Mouse (Mus musculus): ENCODE data around the gene Rgs10. TPM values are rescaled to one million over a fixed set of nuclear protein-coding genes. Genes with fewer than 3 reads are reported as not detected.
A peak's percentile ranks its signal among the peaks of the same experiment; 100 is the strongest.

Rgs10 gene
- polyA plus RNA-seq, 1 experiment from 2014 or later = 35.1 TPM

- no peak for ATAC-seq (ENCODE audit: borderline replicate concordance, extremely low read depth, low FRiP score, low TSS enrichment)
- peak overlapping the region; percentile 54 for H3K27ac ChIP-seq
- WGBS = 83% methylated on average over 6 of the region's 6 CpGs
- H3K36me3 ChIP-seq = peaks cover 9% of the 10 kb centered on the region
- no peak overlapping the region for H3K4me2 ChIP-seq
- no peaks in the 10 kb centered on the region for H3K9me3 ChIP-seq
- no peaks in the 10 kb centered on the region for H3K27me3 ChIP-seq
- H3K4me1 ChIP-seq = peaks cover 49% of the 10 kb centered on the region
- H3K4me3 ChIP-seq = no peak overlapping the region
- no peak overlapping the region for H3K9ac ChIP-seq
Measured at GRCm38 (mm10) chr7:128368828-128369227, 49.7 kb downstream of the Rgs10 start.

DNA sequence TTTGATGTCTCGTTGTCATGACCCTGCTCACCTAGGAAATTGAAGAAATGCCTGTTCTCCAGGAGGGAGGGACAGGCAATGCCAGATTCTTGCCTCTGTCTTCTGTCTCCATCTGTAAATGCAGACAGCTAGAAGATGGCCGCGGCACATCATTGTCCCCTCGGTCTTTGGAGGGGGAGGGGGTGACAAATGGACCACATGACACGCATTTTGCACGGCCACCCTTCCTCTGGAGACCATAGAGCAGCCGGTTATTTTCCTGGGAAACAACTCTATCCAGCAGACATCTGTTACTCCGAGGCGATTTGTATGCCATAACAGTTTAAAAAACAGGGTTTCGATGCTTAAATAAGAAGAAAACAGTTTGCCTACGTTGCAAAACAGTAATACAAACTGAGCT, 51.9 kb downstream of the Rgs10 start:
- Histone ChIP-seq H3K9ac (no peak overlapping the region), H3K27me3 (no peaks in the 10 kb centered on the region), H3K9me3 (no peaks in the 10 kb centered on the region), H3K4me1 (peaks cover 49% of the 10 kb centered on the region), H3K27ac (peak overlapping the region; percentile 56), H3K4me2 (0 out of 2 replicates have a peak overlapping the region, but pooled peaks have one; percentile 8), H3K4me3 (no peak overlapping the region), H3K36me3 (no peaks in the 10 kb centered on the region)
- peak; percentile 63 for ATAC-seq (ENCODE audit: borderline replicate concordance, extremely low read depth, low FRiP score, low TSS enrichment)
- 38% methylated on average over 11 of the region's 11 CpGs for WGBS

GRCm38 (mm10) chr7:128365096-128365715, 53.4 kb downstream of the Rgs10 start:
- 40% methylated on average over 4 of the region's 4 CpGs for WGBS
- no peaks in the 10 kb centered on the region for H3K36me3 ChIP-seq
- no peak overlapping the region for H3K4me3 ChIP-seq
- no peaks in the 10 kb centered on the region for H3K9me3 ChIP-seq
- H3K27ac ChIP-seq = no peak overlapping the region
- peaks cover 49% of the 10 kb centered on the region for H3K4me1 ChIP-seq
- no peak overlapping the region for H3K4me2 ChIP-seq
- no peak for ATAC-seq (ENCODE audit: borderline replicate concordance, extremely low read depth, low FRiP score, low TSS enrichment)
- no peak overlapping the region for H3K9ac ChIP-seq
- H3K27me3 ChIP-seq = no peaks in the 10 kb centered on the region

DNA sequence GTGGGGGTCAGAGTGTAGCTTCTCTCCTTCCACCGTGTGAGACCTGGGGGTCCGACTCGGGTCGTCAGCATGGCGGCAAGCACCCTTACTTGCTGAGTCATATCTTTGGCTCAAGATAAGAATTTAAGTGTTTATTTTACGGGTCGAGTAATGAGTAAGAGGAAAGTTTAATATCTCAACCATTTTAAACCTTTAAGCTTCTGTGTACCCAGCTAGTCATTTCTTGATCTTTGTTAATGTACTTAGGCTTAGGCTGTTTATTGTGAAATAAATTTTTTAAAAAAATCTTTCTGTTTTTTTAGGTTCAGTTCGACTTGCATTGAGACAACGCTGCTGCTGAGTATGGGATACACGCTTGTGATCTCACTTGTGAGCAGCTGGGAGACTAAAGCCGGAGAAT, 54.0 kb downstream of the Rgs10 start:
- Histone ChIP-seq H3K36me3 (no peaks in the 10 kb centered on the region), H3K9ac (no peak overlapping the region), H3K4me3 (no peak overlapping the region), H3K27ac (peak overlapping the region; percentile 12; the same call in 1 of the 2 replicates), H3K4me2 (no peak overlapping the region), H3K27me3 (no peaks in the 10 kb centered on the region), H3K9me3 (no peaks in the 10 kb centered on the region), H3K4me1 (peaks cover 49% of the 10 kb centered on the region)
- WGBS = 39% methylated on average over 11 of the region's 11 CpGs
- no peak for ATAC-seq (ENCODE audit: borderline replicate concordance, extremely low read depth, low FRiP score, low TSS enrichment)

GRCm38 (mm10) chr7:128363806-128364205, 54.8 kb downstream of the Rgs10 start:
- no peak overlapping the region for H3K9ac ChIP-seq
- 57% methylated on average over 10 of the region's 10 CpGs for WGBS
- H3K27ac ChIP-seq = no peak overlapping the region
- no peak for ATAC-seq (ENCODE audit: borderline replicate concordance, extremely low read depth, low FRiP score, low TSS enrichment)
- H3K9me3 ChIP-seq = no peaks in the 10 kb centered on the region
- H3K27me3 ChIP-seq = no peaks in the 10 kb centered on the region
- H3K4me1 ChIP-seq = peaks cover 43% of the 10 kb centered on the region
- no peak overlapping the region for H3K4me3 ChIP-seq
- no peak overlapping the region for H3K4me2 ChIP-seq
- no peaks in the 10 kb centered on the region for H3K36me3 ChIP-seq

- no peaks in the 10 kb centered on the region for H3K36me3 ChIP-seq
- 61% methylated on average over 4 of the region's 4 CpGs for WGBS
- peaks cover 36% of the 10 kb centered on the region for H3K4me1 ChIP-seq
- no peak overlapping the region for H3K4me2 ChIP-seq
- H3K9me3 ChIP-seq = no peaks in the 10 kb centered on the region
- H3K27me3 ChIP-seq = no peaks in the 10 kb centered on the region
- no peak overlapping the region for H3K4me3 ChIP-seq
- no peak for ATAC-seq (ENCODE audit: borderline replicate concordance, extremely low read depth, low FRiP score, low TSS enrichment)
- 0 out of 2 replicates have a peak overlapping the region, but pooled peaks have one; percentile 5 for H3K27ac ChIP-seq
- no peak overlapping the region for H3K9ac ChIP-seq
Measured at GRCm38 (mm10) chr7:128362916-128363315, 55.6 kb downstream of the Rgs10 start.

DNA sequence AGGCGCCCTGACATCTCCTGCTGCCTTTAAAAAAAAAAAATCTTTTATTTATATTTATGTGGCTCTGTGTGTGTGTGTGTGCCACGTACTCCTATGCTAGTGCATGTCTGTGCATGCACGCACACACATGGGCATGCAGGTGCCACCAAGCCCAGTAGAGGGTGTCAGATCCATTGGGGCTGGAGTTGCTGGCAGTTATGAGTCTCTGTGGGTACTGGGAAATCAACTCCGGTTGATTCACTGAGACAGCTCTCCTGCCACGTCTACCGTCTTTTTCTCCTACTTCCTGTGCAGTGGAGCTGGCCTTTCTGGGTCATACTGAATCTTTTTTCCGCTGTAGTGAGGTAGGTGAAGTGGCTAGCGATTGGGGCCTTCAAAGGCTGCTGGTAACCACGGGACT, 58.8 kb downstream of the Rgs10 start:
- H3K9ac ChIP-seq = no peak overlapping the region
- WGBS = 66% methylated on average over 9 of the region's 9 CpGs
- no peak for ATAC-seq (ENCODE audit: borderline replicate concordance, extremely low read depth, low FRiP score, low TSS enrichment)
- no peaks in the 10 kb centered on the region for H3K9me3 ChIP-seq
- H3K36me3 ChIP-seq = no peaks in the 10 kb centered on the region
- no peak overlapping the region for H3K27ac ChIP-seq
- no peaks in the 10 kb centered on the region for H3K27me3 ChIP-seq
- peaks cover 14% of the 10 kb centered on the region for H3K4me1 ChIP-seq
- H3K4me3 ChIP-seq = no peak overlapping the region
- H3K4me2 ChIP-seq = no peak overlapping the region

GRCm38 (mm10) chr7:128359164-128359563, 59.4 kb downstream of the Rgs10 start:
- Histone ChIP-seq H3K36me3 (no peaks in the 10 kb centered on the region), H3K9ac (no peak overlapping the region), H3K4me2 (no peak overlapping the region), H3K4me1 (peaks cover 10% of the 10 kb centered on the region; the same call in 1 of the 2 replicates), H3K9me3 (no peaks in the 10 kb centered on the region), H3K27ac (no peak overlapping the region), H3K4me3 (no peak overlapping the region), H3K27me3 (no peaks in the 10 kb centered on the region)
- WGBS = 57% methylated on average over 7 of the region's 7 CpGs
- ATAC-seq (ENCODE audit: borderline replicate concordance, extremely low read depth, low FRiP score, low TSS enrichment) = no peak

DNA sequence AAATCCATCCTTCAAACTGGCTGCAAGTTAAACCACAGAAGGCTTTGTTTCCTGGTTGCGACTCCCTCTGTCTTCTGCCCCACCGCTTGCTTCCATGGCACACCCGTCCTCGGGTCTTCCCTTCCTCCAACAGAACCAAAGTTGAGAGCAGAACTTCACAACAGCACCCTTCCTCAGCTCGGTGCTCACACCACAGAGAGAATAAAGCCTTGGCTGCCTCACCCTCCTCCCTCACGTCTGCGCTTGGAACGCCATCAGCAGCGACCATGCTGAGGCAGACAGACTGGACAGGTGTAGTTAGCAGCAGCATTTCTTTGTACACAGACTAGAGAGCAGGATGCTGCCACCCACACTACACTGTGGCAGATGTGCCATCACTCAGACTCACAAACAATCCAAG, 59.8 kb downstream of the Rgs10 start:
- Histone ChIP-seq H3K4me3 (no peak overlapping the region), H3K4me1 (peaks cover 9% of the 10 kb centered on the region; the same call in 1 of the 2 replicates), H3K9me3 (no peaks in the 10 kb centered on the region), H3K9ac (no peak overlapping the region), H3K36me3 (no peaks in the 10 kb centered on the region), H3K27ac (no peak overlapping the region), H3K27me3 (no peaks in the 10 kb centered on the region), H3K4me2 (no peak overlapping the region)
- no peak for ATAC-seq (ENCODE audit: borderline replicate concordance, extremely low read depth, low FRiP score, low TSS enrichment)
- 76% methylated on average over 9 of the region's 9 CpGs for WGBS

GRCm38 (mm10) chr7:128356868-128357755, 61.4 kb downstream of the Rgs10 start:
- WGBS = 62% methylated on average over 9 of the region's 9 CpGs
- ATAC-seq (ENCODE audit: borderline replicate concordance, extremely low read depth, low FRiP score, low TSS enrichment) = peak; percentile 46
- H3K9ac ChIP-seq = no peak overlapping the region

DNA sequence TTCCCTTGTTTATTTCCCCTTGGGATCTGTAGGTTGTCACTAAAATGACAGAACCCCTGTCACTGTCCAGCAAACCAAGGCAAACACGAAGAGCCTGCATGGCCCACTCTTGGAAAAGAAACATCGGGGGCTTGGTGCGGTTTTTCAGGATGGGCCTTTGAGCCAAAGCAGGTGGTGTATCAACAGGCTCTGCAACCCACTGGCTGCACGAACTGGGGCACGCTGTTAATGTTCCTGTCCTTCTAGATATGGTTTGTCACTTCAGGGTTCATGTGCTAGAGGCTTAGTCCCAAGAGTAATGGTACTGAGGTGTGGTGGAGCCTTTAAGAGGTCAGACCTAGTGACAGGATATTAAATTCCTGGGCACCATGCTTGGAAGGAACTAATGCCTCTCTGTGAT, 63.1 kb downstream of the Rgs10 start:
- 73% methylated on average over 5 of the region's 5 CpGs for WGBS
- H3K4me2 ChIP-seq = no peak overlapping the region

More at GRCm38 (mm10) chr7:128356868-128357755, 61.4 kb downstream of the Rgs10 start:
- Histone ChIP-seq H3K9me3 (no peaks in the 10 kb centered on the region), H3K36me3 (no peaks in the 10 kb centered on the region), H3K27me3 (no peaks in the 10 kb centered on the region), H3K4me2 (no peak overlapping the region), H3K4me3 (no peak overlapping the region), H3K4me1 (0 out of 2 replicates have a peak, but pooled peaks cover 9% of the 10 kb centered on the region), H3K27ac (no peak overlapping the region)

DNA sequence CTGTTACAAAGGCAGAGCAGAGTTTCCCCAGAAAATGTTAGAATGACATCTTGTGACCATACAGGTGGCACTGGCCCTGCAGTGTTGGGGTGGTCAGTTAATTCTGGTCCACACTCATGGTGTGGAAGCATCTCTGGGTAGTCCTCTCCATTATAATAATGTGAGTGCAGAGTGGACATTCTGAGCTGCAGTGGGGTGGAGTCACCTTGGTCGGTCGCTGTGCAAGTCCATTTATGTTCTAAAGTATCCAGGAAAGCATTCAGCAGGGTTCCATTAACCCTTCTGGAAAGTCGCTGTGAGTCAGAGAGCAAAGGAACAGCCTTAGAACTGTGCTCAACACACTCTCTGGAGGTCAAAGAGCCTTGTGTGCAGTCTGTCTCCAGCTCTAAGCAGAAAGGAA, 65.8 kb downstream of the Rgs10 start:
- H3K27ac ChIP-seq = no peak overlapping the region
- 69% methylated on average over 3 of the region's 3 CpGs for WGBS
- H3K36me3 ChIP-seq = no peaks in the 10 kb centered on the region
- no peaks in the 10 kb centered on the region for H3K27me3 ChIP-seq
- no peak overlapping the region for H3K9ac ChIP-seq
- no peaks in the 10 kb centered on the region for H3K9me3 ChIP-seq
- no peak for ATAC-seq (ENCODE audit: borderline replicate concordance, extremely low read depth, low FRiP score, low TSS enrichment)
- no peak overlapping the region for H3K4me3 ChIP-seq
- peaks cover 19% of the 10 kb centered on the region; the same call in 1 of the 2 replicates for H3K4me1 ChIP-seq
- no peak overlapping the region for H3K4me2 ChIP-seq

More for the DNA sequence above, 63.1 kb downstream of the Rgs10 start:
- Histone ChIP-seq H3K9me3 (no peaks in the 10 kb centered on the region), H3K27ac (no peak overlapping the region), H3K9ac (no peak overlapping the region), H3K36me3 (no peaks in the 10 kb centered on the region), H3K4me3 (no peak overlapping the region), H3K27me3 (no peaks in the 10 kb centered on the region), H3K4me1 (0 out of 2 replicates have a peak, but pooled peaks cover 11% of the 10 kb centered on the region)
- ATAC-seq (ENCODE audit: borderline replicate concordance, extremely low read depth, low FRiP score, low TSS enrichment) = no peak
